Mouse (Mus musculus): ENCODE results near the gene 2900092C05Rik. TPM values are rescaled to one million over a fixed set of nuclear protein-coding genes. Genes with fewer than 3 reads are reported as not detected.
A peak's percentile ranks its signal among the peaks of the same experiment; 100 is the strongest.

2900092C05Rik gene
- not detected in 2 replicates for total RNA-seq (2017)

- ATAC-seq (replicated peaks in 1 of 2; ENCODE audit: insufficient read depth in 1 of 2, low FRiP score in 2 of 2, low TSS enrichment in 1 of 2, low read depth in 1 of 2, poor library complexity in 2 of 2, severe bottlenecking in 2 of 2), result no peak
These were observed at the start of gene 2900092C05Rik for GRCm38 (mm10) chr7:12512217-12512616. Gene 2900092C05Rik, plus strand, starts transcription at chr7:12512517.

- peak; percentile 99 to 100 for ATAC-seq (replicated peaks in 1 of 2; ENCODE audit: insufficient read depth in 1 of 2, low FRiP score in 2 of 2, low TSS enrichment in 1 of 2, low read depth in 1 of 2, poor library complexity in 2 of 2, severe bottlenecking in 2 of 2)
These were observed 33.9 kb upstream of the 2900092C05Rik start, which contains the start of gene Zfp606 for GRCm38 (mm10) chr7:12478158-12479008. Gene Zfp606, plus strand, starts transcription at chr7:12478293.

GRCm38 (mm10) chr7:12479009-12479346 lies 33.3 kb upstream of the 2900092C05Rik start:
- ATAC-seq (replicated peaks in 1 of 2; ENCODE audit: insufficient read depth in 1 of 2, low FRiP score in 2 of 2, low TSS enrichment in 1 of 2, low read depth in 1 of 2, poor library complexity in 2 of 2, severe bottlenecking in 2 of 2), result no peak

GRCm38 (mm10) chr7:12479525-12479924 lies 32.8 kb upstream of the 2900092C05Rik start:
- ATAC-seq (replicated peaks in 1 of 2; ENCODE audit: insufficient read depth in 1 of 2, low FRiP score in 2 of 2, low TSS enrichment in 1 of 2, low read depth in 1 of 2, poor library complexity in 2 of 2, severe bottlenecking in 2 of 2), result no peak

GRCm38 (mm10) chr7:12483771-12484170 lies 28.5 kb upstream of the 2900092C05Rik start:
- no peak for ATAC-seq (replicated peaks in 1 of 2; ENCODE audit: insufficient read depth in 1 of 2, low FRiP score in 2 of 2, low TSS enrichment in 1 of 2, low read depth in 1 of 2, poor library complexity in 2 of 2, severe bottlenecking in 2 of 2)

DNA sequence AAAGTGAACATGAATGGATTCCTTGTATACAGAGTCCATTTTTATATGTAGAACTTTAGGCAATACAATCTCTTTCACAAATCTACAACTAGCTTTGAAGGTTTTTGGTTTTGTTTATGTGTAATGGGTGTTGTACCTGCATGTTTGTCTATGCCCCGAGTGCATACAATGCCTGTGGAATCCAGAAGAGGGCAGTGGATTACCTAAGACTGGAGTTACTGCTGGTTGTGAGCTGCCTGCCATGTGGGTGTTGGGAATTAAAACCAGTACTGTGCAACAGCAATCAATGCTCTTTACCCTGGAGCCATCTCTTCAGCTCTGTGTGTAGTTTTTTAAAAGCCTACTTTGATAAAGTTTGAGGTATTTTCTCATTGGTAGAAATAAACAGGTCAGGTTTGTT lies 26.4 kb upstream of the 2900092C05Rik start:
- no peak for ATAC-seq (replicated peaks in 1 of 2; ENCODE audit: insufficient read depth in 1 of 2, low FRiP score in 2 of 2, low TSS enrichment in 1 of 2, low read depth in 1 of 2, poor library complexity in 2 of 2, severe bottlenecking in 2 of 2)

DNA sequence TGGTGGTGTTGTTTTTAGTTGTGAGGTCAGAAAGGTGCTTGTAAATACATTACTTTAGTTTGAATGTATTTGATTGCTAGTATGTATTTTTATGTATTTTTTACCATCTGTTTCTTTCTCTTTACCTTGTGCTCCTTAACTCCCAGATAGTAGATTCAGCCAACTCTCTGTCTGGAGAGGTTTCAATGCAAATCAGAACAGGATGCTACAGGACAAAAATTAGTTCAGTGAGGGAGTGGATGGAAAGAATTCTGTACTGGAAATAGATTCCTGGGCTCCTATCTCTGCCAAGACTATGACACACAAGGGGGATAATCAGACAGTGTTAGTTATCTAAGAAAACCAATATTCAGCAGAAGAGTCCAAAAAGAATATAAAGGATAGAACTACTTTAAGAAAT lies 25.6 kb upstream of the 2900092C05Rik start:
- no peak for ATAC-seq (replicated peaks in 1 of 2; ENCODE audit: insufficient read depth in 1 of 2, low FRiP score in 2 of 2, low TSS enrichment in 1 of 2, low read depth in 1 of 2, poor library complexity in 2 of 2, severe bottlenecking in 2 of 2)

GRCm38 (mm10) chr7:12510913-12511312 lies 1.4 kb upstream of the 2900092C05Rik start:
- ATAC-seq (replicated peaks in 1 of 2; ENCODE audit: insufficient read depth in 1 of 2, low FRiP score in 2 of 2, low TSS enrichment in 1 of 2, low read depth in 1 of 2, poor library complexity in 2 of 2, severe bottlenecking in 2 of 2), result no peak

Other genes with a start within 250 kb of the 2900092C05Rik start
- not detected in 2 replicates for gene Vmn1r81, start 244.2 kb upstream of the 2900092C05Rik start, total RNA-seq (2017)
- gene Vmn1r82, start 212.1 kb upstream of the 2900092C05Rik start, total RNA-seq (2017), result not detected in 2 replicates
- gene Vmn1r83, start 183.0 kb upstream of the 2900092C05Rik start, total RNA-seq (2017), result not detected in 2 replicates
- gene Vmn1r84, start 143.2 kb upstream of the 2900092C05Rik start, total RNA-seq (2017), result not detected in 2 replicates
- gene Zfp551, start 89.8 kb upstream of the 2900092C05Rik start, total RNA-seq (2017), result 6.6 and 8.4 TPM in 2 replicates
- 18.0 and 22.2 TPM in 2 replicates for gene Zfp606, start 34.2 kb upstream of the 2900092C05Rik start, total RNA-seq (2017)
- gene Vmn2r53, start 96.3 kb downstream of the 2900092C05Rik start, total RNA-seq (2017), result not detected in 2 replicates
- gene Vmn2r54, start 127.8 kb downstream of the 2900092C05Rik start, total RNA-seq (2017), result not detected in 2 replicates
- gene Vmn2r55, start 172.5 kb downstream of the 2900092C05Rik start, total RNA-seq (2017), result not detected in 2 replicates
- not detected in 2 replicates for gene Vmn2r56, start 222.5 kb downstream of the 2900092C05Rik start, total RNA-seq (2017)